Mouse (Mus musculus) cerebellum, adult 8-10 months (tissue): Measurements from ENCODE around the gene Hirip3.
"Not testable (repeated sequence)": the region's sequence is repeated elsewhere in the genome, so short reads cannot be mapped to it uniquely, and the experiment has no call there.

Experiments
- DNase-seq: peaks from one replicate; pipeline ENCODE4 v3.0.0; 2022

Hirip3 gene

GRCm38 (mm10) chr7:126855641-126856040 lies 6.1 kb upstream of the Hirip3 start:
- DNase-seq = no peak

- no peak for DNase-seq
Observed at GRCm38 (mm10) chr7:126856741-126857420, 4.9 kb upstream of the Hirip3 start.

GRCm38 (mm10) chr7:126860987-126861386 lies 785 bp upstream of the Hirip3 start:
- DNase-seq = no peak

- peak; percentile 94 for DNase-seq
Observed at GRCm38 (mm10) chr7:126862147-126862784, 494 bp downstream of the Hirip3 start, which contains the start of gene Ino80e. Ino80e (minus strand) TSS chr7:126862377.

- DNase-seq = no peak
Observed at GRCm38 (mm10) chr7:126863791-126864190, 2.0 kb downstream of the Hirip3 start.

GRCm38 (mm10) chr7:126867534-126867933 lies 5.8 kb downstream of the Hirip3 start:
- no peak for DNase-seq

- DNase-seq = no peak
Observed at GRCm38 (mm10) chr7:126868003-126868402, 6.2 kb downstream of the Hirip3 start.

GRCm38 (mm10) chr7:126869780-126870519 lies 8.2 kb downstream of the Hirip3 start:
- DNase-seq = no peak

GRCm38 (mm10) chr7:126870520-126870891 lies 8.7 kb downstream of the Hirip3 start:
- no peak for DNase-seq

GRCm38 (mm10) chr7:126877239-126877638 lies 15.5 kb downstream of the Hirip3 start:
- no peak for DNase-seq

GRCm38 (mm10) chr7:126881040-126881439 lies 19.3 kb downstream of the Hirip3 start:
- no peak for DNase-seq

- DNase-seq = peak; percentile 44
Observed at GRCm38 (mm10) chr7:126883731-126884181, 22.0 kb downstream of the Hirip3 start.

GRCm38 (mm10) chr7:126884286-126885164 lies 22.8 kb downstream of the Hirip3 start, which contains the start of gene Taok2:
Taok2 (minus strand) TSS chr7:126884703.
- DNase-seq = peak; percentile 97

GRCm38 (mm10) chr7:126887281-126887680 lies 25.5 kb downstream of the Hirip3 start:
- DNase-seq = no peak

- DNase-seq = no peak
Observed at GRCm38 (mm10) chr7:126888852-126889251, 27.1 kb downstream of the Hirip3 start.

- DNase-seq = no peak
Observed at GRCm38 (mm10) chr7:126896912-126897311, 35.1 kb downstream of the Hirip3 start.

GRCm38 (mm10) chr7:126897390-126898101 lies 35.8 kb downstream of the Hirip3 start:
- DNase-seq = no peak

- peak; percentile 98 for DNase-seq
Observed at GRCm38 (mm10) chr7:126898102-126898990, 36.6 kb downstream of the Hirip3 start.

GRCm38 (mm10) chr7:126899781-126900180 lies 38.0 kb downstream of the Hirip3 start:
- DNase-seq = not testable (repeated sequence)

- DNase-seq = no peak
Observed at GRCm38 (mm10) chr7:126905590-126905989, 43.8 kb downstream of the Hirip3 start.

GRCm38 (mm10) chr7:126914844-126915243 lies 53.1 kb downstream of the Hirip3 start:
- no peak for DNase-seq
